ENCODE assay signal across 10 mouse cellular contexts in the genomic region with DNA sequence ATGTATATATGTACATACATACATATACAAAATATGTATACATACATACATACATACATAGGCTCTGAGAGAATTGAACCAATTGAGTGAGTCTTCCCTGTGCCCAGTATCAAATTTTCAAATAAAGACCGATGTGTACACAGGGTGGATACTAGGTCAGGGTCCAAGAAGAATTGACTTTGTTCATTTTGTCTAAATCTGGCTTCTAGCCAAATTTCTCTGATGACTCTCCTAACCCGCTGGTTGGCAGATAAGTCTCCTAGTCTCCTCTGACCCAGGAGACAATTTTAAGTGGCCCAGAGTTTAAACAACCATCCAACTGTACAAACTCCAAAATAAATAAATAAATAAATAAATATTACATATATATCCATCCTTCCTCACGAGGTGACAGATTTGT. TPM values are rescaled to one million over a fixed set of nuclear protein-coding genes. Genes with fewer than 3 reads are reported as not detected.
DNase-seq lines count a peak whose midpoint lies in the region; ATAC-seq lines count a peak whose summit lies in the region.
"Had no signal": no experiment of that assay in that cellular context is flagged by ENCODE, and none has a peak within 500 bp of the region (broad histone marks: within the 10 kb centered on the region; RNA-seq: fewer than 3 reads in every experiment).

No protein-coding gene starts in this region.

- no peak overlapping the region for H3K9ac ChIP-seq in neural tube, embryonic 11.5 days (ENCODE audit: low read length)
- H3K9ac ChIP-seq in liver, embryonic 11.5 days (ENCODE audit: low read depth, low read length): no peak overlapping the region

- peaks cover 93% of the 10 kb centered on the region for H3K4me1 ChIP-seq in erythroblast, embryonic 14.5 days (ENCODE audit: control insufficient read depth)
- H3K4me1 ChIP-seq in neural tube, embryonic 11.5 days (ENCODE audit: control insufficient read depth, insufficient read depth, low read length): peaks cover 33% of the 10 kb centered on the region
- H3K4me1 ChIP-seq in liver, embryonic 11.5 days (replicated peaks; ENCODE audit: control insufficient read depth, insufficient read depth, low read length): peaks cover 61% of the 10 kb centered on the region

- no peak for DNase-seq in neural tube, embryonic 11.5 days (ENCODE audit: low spot score)
- no peak for DNase-seq in neural tube, embryonic 10.5 days (ENCODE audit: extremely low spot score, low spot score)
- no peak for DNase-seq in liver, embryonic 11.5 days (ENCODE audit: low spot score)
- DNase-seq in left cerebral cortex, adult 9 months (ENCODE audit: low spot score in 2 of 2): no peak
- no peak for DNase-seq in urinary bladder, postnatal 36 days (ENCODE audit: low spot score in 2 of 2)
- DNase-seq in right cerebral cortex, adult 2 months (ENCODE audit: low spot score in 2 of 2): no peak
- DNase-seq: thymus, adult 18-20 months had no signal

- peaks cover 8% of the 10 kb centered on the region for H3K36me3 ChIP-seq in erythroblast, embryonic 14.5 days (ENCODE audit: control insufficient read depth)
- H3K36me3 ChIP-seq in neural tube, embryonic 11.5 days (ENCODE audit: control insufficient read depth, insufficient read depth, low read length): no peaks in the 10 kb centered on the region
- no peaks in the 10 kb centered on the region for H3K36me3 ChIP-seq in liver, embryonic 11.5 days (ENCODE audit: control insufficient read depth, insufficient read depth, low read length)

- peak overlapping the region; percentile 57 for H3K4me2 ChIP-seq in neural tube, embryonic 11.5 days (ENCODE audit: low read depth)
- H3K4me2 ChIP-seq in liver, embryonic 11.5 days: peak overlapping the region; percentile 77

- no peak overlapping the region for H3K27ac ChIP-seq in neural tube, embryonic 11.5 days (ENCODE audit: low read depth, low read length)
- no peak overlapping the region for H3K27ac ChIP-seq in liver, embryonic 11.5 days (ENCODE audit: low read depth, low read length)

- no peaks in the 10 kb centered on the region; the same call in 1 of the 2 replicates for H3K27me3 ChIP-seq in erythroblast, embryonic 14.5 days (ENCODE audit: control insufficient read depth)
- peaks cover 27% of the 10 kb centered on the region for H3K27me3 ChIP-seq in neural tube, embryonic 11.5 days (ENCODE audit: control insufficient read depth, insufficient read depth, low read length)
- H3K27me3 ChIP-seq in liver, embryonic 11.5 days (replicated peaks; ENCODE audit: control insufficient read depth, insufficient read depth, low read length): peaks cover 10% of the 10 kb centered on the region

- no peak for ATAC-seq in erythroblast, adult 5-6 weeks (replicated peaks; ENCODE audit: low FRiP score, poor library complexity, severe bottlenecking)
- no peak for ATAC-seq in neural tube, embryonic 11.5 days (ENCODE audit: insufficient read depth, low FRiP score, low TSS enrichment)
- ATAC-seq in liver, embryonic 11.5 days (replicated peaks; ENCODE audit: low FRiP score): no peak

- H3K9me3 ChIP-seq in erythroblast, embryonic 14.5 days (ENCODE audit: control insufficient read depth, low read length): no peaks in the 10 kb centered on the region
- H3K9me3 ChIP-seq in neural tube, embryonic 11.5 days (ENCODE audit: control insufficient read depth, low read length): no peaks in the 10 kb centered on the region
- no peaks in the 10 kb centered on the region for H3K9me3 ChIP-seq in liver, embryonic 11.5 days (ENCODE audit: control insufficient read depth, low read length)

- peak overlapping the region; percentile 66 for H3K4me3 ChIP-seq in erythroblast, embryonic 14.5 days (replicated peaks)
- H3K4me3 ChIP-seq in neural tube, embryonic 11.5 days (ENCODE audit: low read depth, low read length): no peak overlapping the region; the same call in 1 of the 2 replicates
- H3K4me3 ChIP-seq in liver, embryonic 11.5 days (ENCODE audit: low read depth, low read length): peak overlapping the region; percentile 49

- WGBS in neural tube, embryonic 11.5 days: 60% methylated on average over 3 of the region's 3 CpGs
- WGBS in liver, embryonic 11.5 days: 51% methylated on average over 3 of the region's 3 CpGs

RNA-seq across cellular contexts. Expression of a gene that starts 0.5 kb away (rescaled TPM):
- polyA plus RNA-seq in erythroblast, embryonic 14.5 days (2012): 77.5 and 78.0 TPM in 2 replicates
- total RNA-seq in erythroblast, adult 5-6 weeks (2015; ENCODE audit: low replicate concordance): 15.9 and 34.5 TPM in 2 replicates
- total RNA-seq in erythroblast, adult 5-6 weeks (2017; ENCODE audit: low replicate concordance): 32.9 and 46.5 TPM in 2 replicates
- 44.1 and 48.7 TPM in 2 replicates for polyA plus RNA-seq in neural tube, embryonic 11.5 days (2014; fragmentation: Nextera tagmentation; extraction: Ambion mirVana)
- polyA plus RNA-seq in liver, embryonic 11.5 days (2014; fragmentation: Nextera tagmentation; extraction: Ambion mirVana): 277 and 325 TPM in 2 replicates

RNA-seq across cellular contexts. Expression of a gene that starts 3.0 kb away (rescaled TPM):
- 0.44 TPM in 1 of 2 replicates, not detected in the other for polyA plus RNA-seq in erythroblast, embryonic 14.5 days (2012)
- not detected in 2 replicates for total RNA-seq in erythroblast, adult 5-6 weeks (2015; ENCODE audit: low replicate concordance)
- total RNA-seq in erythroblast, adult 5-6 weeks (2017; ENCODE audit: low replicate concordance): not detected in 2 replicates
- polyA plus RNA-seq in neural tube, embryonic 11.5 days (2014; fragmentation: Nextera tagmentation; extraction: Ambion mirVana): 4.8 and 5.3 TPM in 2 replicates
- polyA plus RNA-seq in liver, embryonic 11.5 days (2014; fragmentation: Nextera tagmentation; extraction: Ambion mirVana): 0.62 and 1.0 TPM in 2 replicates
- total RNA-seq: layer of hippocampus, adult 18-20 months had no signal

RNA-seq across cellular contexts. Expression of a gene that starts 25.8 kb away (rescaled TPM):
- polyA plus RNA-seq in erythroblast, embryonic 14.5 days (2012): 36.9 and 62.9 TPM in 2 replicates
- 192 and 222 TPM in 2 replicates for total RNA-seq in erythroblast, adult 5-6 weeks (2015; ENCODE audit: low replicate concordance)
- total RNA-seq in erythroblast, adult 5-6 weeks (2017; ENCODE audit: low replicate concordance): 246 and 293 TPM in 2 replicates
- polyA plus RNA-seq in neural tube, embryonic 11.5 days (2014; fragmentation: Nextera tagmentation; extraction: Ambion mirVana): 1,725 and 1,823 TPM in 2 replicates
- polyA plus RNA-seq in liver, embryonic 11.5 days (2014; fragmentation: Nextera tagmentation; extraction: Ambion mirVana): 1,837 and 1,887 TPM in 2 replicates

RNA-seq across cellular contexts. Expression of a gene that starts 35.2 kb away (rescaled TPM):
- polyA plus RNA-seq in erythroblast, embryonic 14.5 days (2012): 1.7 TPM in 2 replicates
- 16.5 and 25.2 TPM in 2 replicates for total RNA-seq in erythroblast, adult 5-6 weeks (2015; ENCODE audit: low replicate concordance)
- 2.2 and 21.7 TPM in 2 replicates for total RNA-seq in erythroblast, adult 5-6 weeks (2017; ENCODE audit: low replicate concordance)
- 101 and 106 TPM in 2 replicates for polyA plus RNA-seq in neural tube, embryonic 11.5 days (2014; fragmentation: Nextera tagmentation; extraction: Ambion mirVana)
- 110 and 116 TPM in 2 replicates for polyA plus RNA-seq in liver, embryonic 11.5 days (2014; fragmentation: Nextera tagmentation; extraction: Ambion mirVana)

RNA-seq across cellular contexts. Expression of a gene that starts 43.4 kb away (rescaled TPM):
- polyA plus RNA-seq in erythroblast, embryonic 14.5 days (2012): 0.02 and 0.06 TPM in 2 replicates
- total RNA-seq in erythroblast, adult 5-6 weeks (2015; ENCODE audit: low replicate concordance): 1.5 and 1.7 TPM in 2 replicates
- 1.1 and 1.5 TPM in 2 replicates for total RNA-seq in erythroblast, adult 5-6 weeks (2017; ENCODE audit: low replicate concordance)
- polyA plus RNA-seq in neural tube, embryonic 11.5 days (2014; fragmentation: Nextera tagmentation; extraction: Ambion mirVana): 6.9 and 7.0 TPM in 2 replicates
- 2.5 and 3.0 TPM in 2 replicates for polyA plus RNA-seq in liver, embryonic 11.5 days (2014; fragmentation: Nextera tagmentation; extraction: Ambion mirVana)

Comparison
In these comparisons a context has a peak if more than half of its experiments do, and no peak if none do; other contexts are left out.
1. RNA of a gene that starts 25.8 kb away (polyA plus RNA-seq): 1,837 to 1,887 TPM in liver, embryonic 11.5 days and 1,725 to 1,823 TPM in neural tube, embryonic 11.5 days; 36.9 to 62.9 TPM in erythroblast, embryonic 14.5 days; every median in the first group is over 10 times any median in the second.